Mouse (Mus musculus) embryo, embryonic 11 days (tissue): ENCODE data around the gene Shank2.
A peak's percentile ranks its signal among the peaks of the same experiment; 100 is the strongest.

Experiments used
- DNase-seq: peaks from one replicate; pipeline ENCODE4 v3.0.0-alpha.2; 2015

The Shank2 gene

DNA sequence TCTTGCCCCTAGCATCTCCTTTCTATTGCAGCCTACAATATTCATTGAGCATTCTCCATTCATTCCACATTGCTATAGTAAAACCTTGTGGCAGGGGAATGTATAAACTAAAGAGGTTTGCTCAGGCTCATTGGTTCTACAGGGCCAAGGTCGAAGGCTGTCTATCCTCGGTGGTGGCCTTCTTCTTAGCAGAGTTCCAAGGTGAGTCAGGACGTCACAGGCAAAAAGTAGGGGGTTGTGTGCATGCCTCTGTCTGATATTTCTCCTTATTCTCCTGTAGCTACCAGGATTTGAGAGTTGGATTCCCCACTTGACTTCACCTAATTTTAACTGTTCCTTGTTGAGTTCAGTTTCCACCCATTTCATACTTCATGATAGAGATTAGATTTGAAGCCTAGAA is 29.9 kb downstream of the Shank2 start:
- no peak for DNase-seq

DNA sequence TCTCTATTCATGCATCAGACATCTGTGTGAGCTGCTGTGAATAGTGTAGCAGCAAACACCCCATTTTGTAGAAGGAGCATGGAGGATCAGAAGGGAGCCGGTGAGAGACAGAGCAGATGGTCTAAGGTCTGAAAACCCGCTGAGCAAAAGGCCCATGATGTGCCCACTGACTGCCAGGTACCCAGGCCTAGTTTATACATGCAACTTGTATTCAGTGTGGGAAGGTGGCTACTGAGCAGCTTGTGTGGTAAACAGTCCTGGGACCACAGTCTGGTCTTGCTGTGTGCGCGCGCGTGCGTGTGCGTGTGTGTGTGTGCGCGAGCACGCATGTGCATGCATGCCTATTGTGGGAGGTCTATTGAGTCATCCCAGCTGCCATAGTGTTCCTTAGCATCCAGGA is 35.8 kb downstream of the Shank2 start:
- DNase-seq = no peak

DNA sequence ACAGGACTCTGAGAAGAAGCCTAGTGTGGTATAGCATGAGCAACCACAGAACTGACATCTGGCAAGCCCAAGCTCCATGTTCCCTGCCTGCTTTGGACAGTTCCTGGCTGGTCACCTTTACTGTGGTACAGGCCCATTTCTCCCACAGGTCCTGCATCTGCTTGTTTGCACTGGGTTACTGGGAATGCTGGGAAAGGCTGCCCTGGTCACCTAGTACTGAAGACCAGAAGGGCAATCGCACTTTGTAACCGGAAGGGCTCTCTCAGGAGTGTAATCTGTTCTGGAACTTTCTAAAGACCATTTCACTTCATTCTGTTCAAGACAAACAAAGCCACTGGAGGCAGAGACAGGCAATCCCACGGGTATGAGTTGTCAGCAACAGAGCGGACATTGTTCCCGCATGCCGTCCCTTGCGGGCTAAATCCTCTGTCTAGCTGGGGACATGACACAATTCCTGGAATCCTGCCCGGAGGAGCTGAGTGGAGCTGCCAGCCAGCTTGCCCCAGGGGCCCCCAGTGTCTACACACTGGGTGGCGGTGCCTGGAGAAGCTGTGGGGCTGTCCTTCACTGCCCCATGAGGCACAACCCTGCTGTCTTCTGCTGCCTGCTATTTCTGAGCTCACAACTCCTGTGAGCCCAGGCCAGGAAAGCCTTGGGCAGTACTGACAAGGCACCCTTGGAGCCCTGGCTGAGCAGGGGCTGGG is 36.4 kb downstream of the Shank2 start:
- peak; percentile 17 for DNase-seq

DNA sequence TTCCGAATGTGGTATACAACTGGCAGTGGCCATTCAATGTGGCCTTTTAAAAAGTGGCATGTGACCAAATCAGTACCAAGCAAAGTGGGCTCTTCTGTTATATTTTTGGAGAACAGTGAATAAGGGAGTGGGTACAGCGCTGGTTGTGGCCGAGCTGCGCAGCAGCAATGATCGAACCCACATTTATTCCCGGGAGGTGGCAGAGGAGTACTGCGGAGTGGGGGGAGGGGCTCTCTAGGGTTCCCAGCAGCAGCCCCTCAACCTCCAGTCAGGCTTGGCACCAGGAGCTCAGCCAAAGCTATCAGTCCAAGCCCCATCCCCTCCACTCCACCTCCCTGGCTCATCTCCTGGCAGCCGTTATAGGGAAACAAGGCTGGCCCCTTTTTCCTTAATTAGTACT is 37.0 kb downstream of the Shank2 start:
- DNase-seq = no peak

DNA sequence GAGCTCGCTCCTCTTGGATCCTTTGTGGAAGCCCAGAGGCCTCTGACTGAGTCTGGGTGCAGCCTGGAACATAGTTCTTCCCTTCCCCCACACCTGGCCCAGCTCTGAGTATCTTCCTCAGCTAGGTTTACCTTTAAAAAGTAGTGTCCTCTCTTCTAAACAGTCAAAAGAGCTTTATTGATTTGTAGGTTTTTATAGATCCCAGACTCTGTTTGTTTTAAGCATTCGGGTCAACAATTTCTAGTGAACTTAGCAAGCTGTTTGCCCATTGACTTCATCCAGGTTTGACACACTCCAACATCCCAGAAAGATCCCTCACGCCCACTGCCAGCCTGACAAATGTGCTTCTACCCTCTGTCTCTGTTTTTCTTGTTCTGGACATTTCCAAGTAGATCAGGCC is 38.6 kb downstream of the Shank2 start:
- DNase-seq = no peak

DNA sequence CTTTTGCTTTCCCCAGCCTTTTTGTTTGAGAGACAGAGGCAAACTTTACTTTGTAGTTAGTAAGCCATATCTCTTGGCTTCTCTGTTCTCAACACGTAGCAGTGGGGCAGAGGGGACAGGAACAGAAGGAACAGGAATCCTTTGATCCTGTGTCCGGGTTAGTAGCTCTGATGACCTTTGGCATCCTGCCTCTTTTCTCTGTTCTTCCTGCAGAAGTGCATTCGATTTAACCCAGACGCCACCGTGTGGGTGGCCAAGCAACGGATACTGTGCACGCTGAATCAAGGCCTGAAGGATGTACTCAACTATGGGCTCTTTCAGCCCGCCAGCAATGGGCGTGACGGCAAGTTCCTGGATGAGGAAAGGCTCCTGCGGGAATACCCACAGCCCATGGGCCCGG is 50.3 kb downstream of the Shank2 start:
- peak; percentile 68 for DNase-seq

DNA sequence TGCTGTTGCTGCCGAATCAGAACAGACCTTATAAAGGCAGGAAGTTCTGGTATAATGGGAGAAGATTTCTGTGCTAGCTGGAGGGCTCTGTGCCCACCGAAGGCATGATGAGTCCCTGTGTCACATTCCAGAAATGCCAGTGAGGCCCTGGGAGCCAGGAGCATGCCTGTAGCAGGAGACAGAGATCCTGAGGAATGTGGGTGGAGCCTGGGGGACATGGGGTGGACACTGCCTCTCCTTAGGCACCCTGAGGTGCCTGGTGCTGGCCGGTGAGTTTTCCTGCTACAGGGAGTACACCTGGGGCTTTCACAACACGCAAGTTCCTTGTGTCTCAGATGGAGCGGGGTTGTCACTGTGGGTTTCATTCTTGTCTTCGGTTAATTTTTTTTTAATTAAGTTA is 53.5 kb downstream of the Shank2 start:
- DNase-seq = no peak

DNA sequence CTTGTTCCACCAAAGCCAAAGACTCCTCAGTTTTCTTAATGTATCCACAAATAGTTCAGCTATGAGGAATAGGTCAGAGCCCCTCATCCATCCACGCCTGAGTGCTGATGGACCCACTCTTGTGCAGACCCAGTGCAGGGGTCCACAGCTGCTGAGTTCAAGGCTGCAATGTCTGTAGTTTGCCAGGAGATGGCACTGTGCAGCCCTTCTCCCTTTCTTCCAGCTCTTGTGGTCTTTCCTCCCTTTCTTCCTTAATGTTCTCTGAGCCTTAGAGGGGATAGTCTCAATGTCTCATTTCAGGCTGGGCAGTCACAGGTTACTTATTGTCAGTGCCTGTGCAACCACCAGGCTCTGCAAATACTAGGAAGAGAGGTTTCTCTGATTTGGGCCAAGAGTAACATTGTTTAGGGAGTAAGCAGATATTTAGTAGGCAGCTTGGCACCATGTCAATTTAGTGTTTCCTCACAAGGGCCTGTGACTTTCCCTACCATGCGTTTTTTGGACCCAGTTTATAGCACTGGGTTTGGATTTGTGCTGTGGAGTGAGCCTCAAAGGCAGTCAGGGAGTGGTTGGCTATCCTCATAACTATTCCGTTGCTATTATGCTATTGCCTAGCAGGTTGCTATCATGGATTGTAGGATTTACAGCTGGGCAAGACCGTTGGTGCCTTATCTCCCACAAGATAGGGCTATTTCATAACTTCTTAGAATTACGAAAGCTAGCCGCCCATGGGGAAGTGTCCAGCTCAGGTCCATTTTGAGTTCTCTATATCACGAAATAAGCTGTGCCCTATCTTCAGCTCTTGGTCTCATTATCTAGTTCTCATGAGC is 54.2 kb downstream of the Shank2 start:
- DNase-seq = peak; percentile 51

DNA sequence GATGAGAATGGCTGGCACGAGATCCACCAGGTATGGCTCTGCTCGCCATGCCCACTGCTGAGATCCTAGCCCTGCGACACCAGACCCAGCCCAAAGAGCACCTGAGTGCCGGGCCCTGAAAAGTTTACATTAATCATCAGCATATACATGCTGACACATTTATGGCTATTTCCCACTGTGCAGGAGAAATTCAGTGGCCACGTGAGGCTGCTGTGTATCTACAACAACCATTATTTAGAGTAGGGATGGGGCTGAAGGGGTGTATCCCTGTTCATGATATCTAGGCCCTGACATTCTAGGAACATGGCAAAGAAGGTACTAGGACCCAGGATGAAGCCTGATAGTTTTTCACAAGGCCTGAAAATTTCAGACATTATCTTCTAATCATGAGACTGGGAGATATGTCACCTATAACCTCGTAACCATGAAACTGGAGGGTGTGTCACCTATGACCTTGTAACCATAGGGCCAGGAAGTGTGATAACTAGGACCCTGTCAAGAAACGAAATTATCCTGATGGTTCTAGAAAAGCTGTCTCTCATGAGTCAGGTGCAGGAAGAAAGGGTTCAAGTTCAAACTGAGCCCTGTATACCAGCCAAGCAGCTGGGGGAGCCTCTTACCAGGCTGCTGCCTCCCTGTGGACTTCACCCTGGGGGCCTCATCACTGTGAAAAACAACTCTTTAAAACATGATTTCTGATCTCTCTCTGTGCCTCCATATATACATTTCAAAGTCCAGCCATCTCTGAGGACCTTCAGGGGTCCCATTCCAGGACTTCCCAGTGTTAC is 68.6 kb downstream of the Shank2 start:
- DNase-seq = no peak

DNA sequence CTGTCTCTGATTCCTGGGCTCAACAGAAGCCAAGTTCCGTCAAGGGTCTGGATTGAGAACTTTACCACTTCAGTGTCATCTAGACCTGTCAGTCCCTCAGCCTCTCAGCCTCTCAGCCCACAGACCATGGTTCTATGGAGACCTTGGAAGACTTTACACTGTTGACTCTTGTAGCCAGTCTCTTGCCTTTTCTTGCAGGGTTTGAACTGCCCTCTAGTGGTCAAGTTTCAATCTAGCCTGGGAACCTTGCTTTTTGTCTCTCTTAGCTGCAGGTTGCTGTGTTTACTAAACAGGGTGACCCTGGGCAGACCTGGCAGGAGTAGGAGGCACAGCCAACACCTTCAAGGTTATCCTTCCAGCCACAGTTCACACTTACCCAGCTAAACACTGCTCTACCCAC is 70.5 kb downstream of the Shank2 start:
- DNase-seq = peak; percentile 61

DNA sequence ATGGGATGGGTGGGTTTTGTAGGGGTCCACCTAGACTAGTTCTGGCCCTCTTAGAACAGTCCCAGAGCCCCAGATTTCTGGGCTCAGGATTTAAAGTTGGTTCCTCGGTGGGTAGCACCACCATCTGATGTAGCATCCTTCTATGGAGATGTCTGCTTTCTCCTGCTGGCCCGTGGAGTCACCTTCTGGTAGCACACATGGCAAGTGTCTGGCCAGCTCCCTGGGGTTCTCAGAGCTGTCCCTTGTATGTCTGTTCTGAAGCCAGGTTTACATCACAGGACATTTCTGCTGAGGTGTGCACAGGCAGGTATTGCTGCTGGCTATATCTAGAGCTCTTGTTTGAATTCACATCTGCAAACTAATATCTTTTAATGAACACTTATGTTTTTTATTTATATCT is 71.1 kb downstream of the Shank2 start:
- DNase-seq = no peak

DNA sequence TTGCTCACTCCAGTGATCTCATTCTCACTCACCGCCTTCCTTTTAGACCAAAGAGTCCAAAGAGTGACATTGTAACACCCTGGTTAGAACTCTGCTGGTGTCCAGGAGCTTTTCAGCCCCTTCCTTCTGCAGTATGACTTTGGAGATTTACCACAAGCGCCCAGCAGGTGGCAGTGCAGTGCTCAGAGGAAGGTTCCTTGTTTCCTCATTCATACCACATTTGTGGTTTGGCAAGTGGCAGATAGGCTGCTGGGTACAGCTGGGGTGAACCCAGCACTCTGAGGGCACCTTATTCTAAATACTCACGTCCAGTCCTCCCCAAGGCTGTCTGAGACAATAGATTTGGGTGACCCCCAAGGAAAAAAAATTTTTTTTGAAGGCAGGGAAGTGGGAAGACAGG is 73.0 kb downstream of the Shank2 start:
- peak; percentile 76 for DNase-seq

DNA sequence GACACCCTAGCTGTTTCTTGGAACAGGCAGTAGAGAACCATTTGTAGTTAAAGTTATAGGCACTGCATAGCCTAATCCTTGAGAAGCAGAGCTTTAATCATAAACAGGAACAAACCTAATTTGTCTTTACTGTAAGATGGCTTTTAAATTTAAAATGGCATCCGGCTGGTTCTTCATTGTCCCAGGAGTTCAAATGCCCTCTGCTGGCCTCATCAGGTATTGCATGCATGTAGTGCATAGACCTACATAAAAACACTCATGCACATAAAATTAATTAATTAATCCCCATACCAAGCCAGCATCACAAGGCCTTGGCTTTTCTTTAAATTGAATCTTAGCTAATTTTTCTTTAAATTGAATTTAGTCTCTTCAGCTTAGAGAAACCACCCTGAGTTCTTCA is 76.9 kb downstream of the Shank2 start:
- DNase-seq = peak; percentile 52

DNA sequence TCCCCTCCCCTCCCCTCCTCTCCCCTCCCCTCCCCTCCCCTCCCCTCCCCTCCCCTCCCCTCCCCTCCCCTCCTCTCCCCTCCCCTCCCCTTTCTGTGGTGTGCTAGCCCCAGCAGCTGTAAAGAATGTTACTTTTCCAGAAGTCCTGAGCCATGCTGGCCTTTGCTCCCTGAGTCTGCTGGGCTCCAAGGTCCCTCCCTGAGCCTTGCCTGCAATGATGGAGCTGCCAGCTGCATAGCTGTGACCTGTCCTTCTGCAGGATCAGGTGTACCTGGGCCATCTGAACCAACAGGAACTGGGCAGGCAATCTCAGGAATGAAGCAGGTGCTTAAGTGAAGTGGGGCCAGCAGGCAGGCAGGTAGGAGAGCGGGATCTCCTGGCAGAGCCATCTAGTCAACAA is 78.1 kb downstream of the Shank2 start:
- DNase-seq = no peak

DNA sequence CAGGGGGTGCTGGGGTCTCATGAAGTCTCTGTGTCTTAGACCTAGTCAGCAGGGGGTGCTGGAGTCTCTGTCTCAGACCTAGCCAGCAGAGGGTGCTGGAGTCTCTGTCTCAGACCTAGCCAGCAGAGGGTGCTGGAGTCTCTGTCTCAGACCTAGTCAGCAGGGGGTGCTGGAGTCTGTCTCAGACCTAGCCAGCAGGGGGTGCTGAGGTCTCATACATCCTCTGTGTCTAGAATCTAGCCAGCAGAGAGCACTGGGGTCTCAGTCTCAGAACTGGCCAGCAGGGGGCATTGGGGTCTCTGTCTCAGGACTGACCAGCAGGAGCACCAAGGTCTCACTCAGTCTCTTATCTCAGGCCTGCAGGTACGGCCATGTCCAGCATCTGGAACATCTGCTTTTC is 79.7 kb downstream of the Shank2 start:
- DNase-seq = peak; percentile 50

DNA sequence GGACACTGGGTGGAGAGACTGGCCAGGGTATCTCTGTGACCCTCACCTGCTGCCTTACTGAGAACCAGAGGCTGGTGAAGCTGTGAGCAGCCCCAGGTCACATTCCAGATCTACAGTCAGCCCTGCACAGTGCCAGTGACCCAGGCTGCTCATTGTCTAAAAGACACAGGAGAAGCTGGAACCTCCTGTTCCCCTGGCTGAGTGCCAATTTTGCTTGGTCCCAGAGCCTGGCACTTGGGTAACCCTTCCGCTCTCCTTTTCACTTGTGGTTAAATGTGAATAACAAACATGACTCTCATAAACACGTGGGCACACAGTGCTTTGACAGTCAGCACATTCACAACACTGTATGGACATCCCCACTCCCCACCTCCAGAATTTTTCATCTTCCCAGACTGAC is 80.2 kb downstream of the Shank2 start:
- DNase-seq = no peak

DNA sequence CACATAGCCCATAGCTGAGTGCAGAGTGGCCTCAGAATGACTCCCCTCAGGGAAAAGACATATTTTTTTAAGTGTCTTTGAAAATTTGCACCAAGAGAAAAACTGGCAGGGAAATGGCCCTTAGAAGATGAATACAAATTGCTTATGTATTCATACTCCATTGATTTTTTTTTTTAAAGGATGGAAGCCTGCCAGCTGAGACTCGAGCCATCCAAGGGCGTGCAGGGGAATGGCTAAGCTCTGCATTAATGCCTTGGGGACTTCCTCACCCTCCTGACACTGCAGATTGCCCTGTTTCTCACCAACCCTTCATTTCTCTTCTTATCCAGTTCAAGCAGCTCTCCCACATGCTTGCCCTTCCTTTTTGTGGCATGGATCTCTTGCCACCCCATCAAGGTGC is 85.5 kb downstream of the Shank2 start:
- no peak for DNase-seq

DNA sequence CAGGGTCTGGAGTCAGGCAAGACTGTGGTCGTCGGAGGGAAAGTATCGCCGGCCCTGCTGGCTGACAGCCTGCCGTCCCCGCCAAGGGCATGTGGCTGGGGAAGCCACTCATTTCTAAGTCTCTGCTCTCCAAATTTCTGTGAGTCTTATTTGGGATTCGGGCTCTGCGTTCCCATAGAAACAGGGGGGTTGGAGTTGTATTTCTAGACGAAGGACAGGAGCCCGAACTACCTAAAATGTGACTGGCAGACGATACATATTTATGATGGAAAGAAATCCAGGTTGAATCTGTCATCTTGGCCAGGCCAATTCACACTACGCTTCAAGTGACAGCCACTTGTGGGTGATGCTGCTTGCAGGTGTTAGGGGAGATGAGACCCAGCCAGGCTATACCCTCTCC is 92.4 kb downstream of the Shank2 start:
- DNase-seq = no peak

DNA sequence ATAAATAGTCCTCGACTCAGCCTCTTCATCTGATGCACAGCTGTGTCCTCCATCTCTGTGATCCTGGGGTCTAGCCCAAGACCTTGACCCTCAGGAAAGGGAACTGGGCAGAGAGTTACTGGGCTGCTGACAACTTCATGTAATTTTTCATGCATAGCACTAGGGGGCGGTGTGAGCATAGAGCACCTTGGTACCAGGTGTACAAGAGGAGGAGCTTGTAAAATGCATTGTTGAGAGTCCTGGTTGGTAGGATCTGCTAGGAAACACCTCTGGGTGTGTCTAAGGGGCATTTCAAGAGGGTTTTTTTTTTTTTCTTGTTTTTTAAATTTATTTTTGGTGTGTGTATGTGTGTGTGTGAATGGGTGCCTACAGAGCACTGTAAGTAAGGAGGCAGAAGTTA is 95.6 kb downstream of the Shank2 start:
- DNase-seq = peak; percentile 41

DNA sequence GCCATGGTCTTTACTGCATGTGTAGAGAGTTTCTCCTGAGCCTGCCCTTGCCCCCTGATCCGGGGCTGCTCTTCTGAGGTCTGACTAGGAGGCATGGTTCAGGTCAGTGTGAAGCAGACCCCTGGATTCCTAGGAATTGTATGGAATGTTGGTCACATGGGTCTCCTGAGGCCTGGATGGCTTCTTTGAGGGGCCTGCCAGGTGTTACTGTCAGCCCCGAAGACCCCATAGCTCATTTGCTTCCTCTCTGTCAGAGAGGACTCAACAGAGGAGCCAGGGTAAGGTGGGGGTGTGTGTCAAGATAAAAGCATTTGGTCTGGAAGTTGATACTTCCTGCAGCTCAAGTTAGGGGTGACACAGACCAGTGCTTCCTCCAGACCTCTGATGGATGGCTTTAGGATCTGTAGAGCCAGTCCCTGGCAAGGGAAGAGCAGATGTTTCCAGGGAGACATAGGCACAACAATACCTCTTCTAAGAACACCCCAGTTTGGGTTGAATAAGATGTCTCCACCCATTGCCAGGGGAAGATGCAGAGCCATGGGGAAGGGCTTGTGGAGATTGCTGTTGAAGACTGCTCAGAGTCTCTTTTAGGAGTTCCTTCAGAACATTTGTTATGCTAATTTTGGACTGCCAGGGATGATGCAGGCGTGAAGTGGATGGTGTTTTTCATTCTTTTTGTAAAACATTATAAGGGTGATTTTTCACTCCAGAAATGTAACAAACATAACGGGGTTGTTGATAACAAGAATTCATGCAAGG is 100.7 kb downstream of the Shank2 start:
- peak; percentile 25 for DNase-seq

DNA sequence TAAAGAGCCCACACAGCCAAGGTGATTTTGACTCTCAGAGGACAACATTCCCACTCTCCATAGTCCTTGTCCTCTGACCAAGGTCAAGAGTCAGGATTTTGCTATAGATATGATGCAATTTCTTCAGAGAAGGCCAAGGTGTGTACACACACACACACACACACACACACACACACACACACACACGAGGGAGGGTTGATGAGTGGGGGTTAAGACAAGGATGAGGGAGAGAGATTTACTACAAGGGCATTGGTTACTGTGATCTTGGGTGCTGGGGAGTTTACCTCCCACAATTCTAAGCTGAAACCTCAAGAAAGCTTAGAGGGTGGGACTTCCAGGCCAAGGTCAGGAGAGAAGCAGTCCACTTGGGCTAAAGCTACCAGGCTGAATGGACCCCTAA is 104.2 kb downstream of the Shank2 start:
- DNase-seq = no peak

DNA sequence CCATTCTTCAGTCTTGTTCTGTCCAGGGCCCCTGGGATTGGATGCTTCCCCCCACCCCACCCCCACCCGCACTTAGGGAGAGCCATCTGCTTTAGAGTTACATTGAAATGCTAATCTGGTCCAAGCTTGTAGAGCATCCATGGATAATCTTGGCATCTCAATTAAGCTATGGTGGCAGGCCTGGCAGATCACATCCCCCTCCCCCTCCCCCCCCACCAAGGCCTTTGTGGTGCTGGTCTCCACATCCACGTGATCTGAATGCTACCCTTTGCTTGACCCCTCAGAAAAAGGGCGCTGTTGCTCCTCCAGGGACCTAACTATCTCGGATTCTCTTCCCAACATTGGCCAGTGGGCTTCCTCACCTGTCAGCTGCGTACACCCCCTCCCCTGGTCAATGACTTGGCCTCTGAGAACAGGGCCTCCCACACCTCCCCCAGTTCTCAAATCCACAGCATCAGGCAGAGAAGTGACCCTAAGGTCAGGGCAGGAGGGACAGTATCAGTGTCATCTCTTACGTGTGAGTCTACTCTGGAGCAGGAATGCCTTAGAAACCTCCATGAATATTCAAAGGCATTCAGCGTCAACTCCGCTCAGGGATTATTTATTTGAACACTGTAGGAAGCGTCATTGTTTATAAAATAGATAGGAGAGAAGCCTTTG is 104.8 kb downstream of the Shank2 start:
- peak; percentile 63 for DNase-seq
